Mouse (Mus musculus) liver, postnatal 0 days (tissue): ENCODE data around the gene Uhrf1.

Experiments
- CTCF ChIP-seq: sonication (generic); IDR thresholded peaks from 2 replicates; pipeline ENCODE4 v1.5.1; 2016; ENCODE audit warnings: antibody characterized with exemption, low read depth
- EP300 ChIP-seq: IDR thresholded peaks from 2 replicates; pipeline ENCODE4 v1.6.1; 2016; ENCODE audit warnings: antibody characterized with exemption, low read depth, mild to moderate bottlenecking

DNA sequence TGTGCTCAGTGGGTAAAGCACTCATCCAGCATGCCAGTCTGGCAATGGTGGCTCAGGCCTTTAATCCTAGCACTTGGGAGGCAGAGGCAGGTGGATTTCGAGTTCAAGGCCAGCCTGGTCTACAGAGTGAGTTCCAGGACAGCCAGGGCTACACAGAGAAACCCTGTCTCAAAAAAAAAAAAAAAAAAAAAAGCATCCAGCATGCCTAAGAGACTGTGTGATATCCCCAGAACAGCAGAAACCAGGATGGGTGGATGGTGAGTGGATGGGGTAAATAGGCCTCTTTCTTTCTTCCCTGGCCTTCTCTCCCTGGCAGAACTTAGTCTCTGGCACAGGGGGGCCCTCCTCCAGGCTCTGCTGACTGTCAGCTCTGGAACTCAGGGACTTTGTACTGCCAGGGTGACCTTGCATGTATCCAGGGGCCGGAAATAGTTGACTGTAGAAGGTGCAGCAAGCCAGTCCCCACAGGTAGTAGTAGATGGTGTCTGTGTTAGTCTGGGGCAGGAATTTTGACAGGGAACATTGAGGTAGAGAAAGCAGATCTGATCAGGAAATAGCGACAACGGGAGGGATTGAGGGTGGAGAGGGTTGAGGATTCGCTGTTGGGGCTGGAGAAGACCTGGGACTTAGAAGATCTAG is 27.2 kb upstream of the Uhrf1 start:
- no peak for TF ChIP-seq CTCF
- TF ChIP-seq EP300 = no peak
